Mouse (Mus musculus) neural tube, embryonic 15.5 days (tissue): Measurements from ENCODE around the gene St3gal3. TPM values are rescaled to one million over a fixed set of nuclear protein-coding genes. Genes with fewer than 3 reads are reported as not detected.
A peak's percentile ranks its signal among the peaks of the same experiment; 100 is the strongest.

Experiments
- ATAC-seq: fragments of 200-750 bp; cut with Nextera tagmentation; 2 replicates; pipeline ENCODE4 v1.8.0; 2017; ENCODE audit warnings: mild to moderate bottlenecking, moderate TSS enrichment, moderate library complexity; ENCODE audit not compliant: low FRiP score
- H3K27ac ChIP-seq: fragments of 300-500 bp; sonication (generic); replicated peaks from 2 replicates; pipeline ENCODE4 v1.5.1; 2015; ENCODE audit warnings: mild to moderate bottlenecking, inconsistent platforms
- H3K27me3 ChIP-seq: fragments of 300-500 bp; sonication (generic); replicated peaks from 2 replicates; pipeline ENCODE4 v1.6.1; 2015; ENCODE audit warnings: inconsistent platforms
- H3K36me3 ChIP-seq: fragments of 300-500 bp; sonication (generic); 2 replicates; pipeline ENCODE4 v1.6.1; 2015; ENCODE audit warnings: inconsistent platforms
- H3K4me1 ChIP-seq: fragments of 300-500 bp; sonication (generic); 2 replicates; pipeline ENCODE4 v1.6.1; 2015; ENCODE audit warnings: inconsistent platforms
- H3K4me2 ChIP-seq: fragments of 300-500 bp; sonication (generic); 2 replicates; pipeline ENCODE4 v1.6.1; 2015; ENCODE audit warnings: inconsistent platforms, mild to moderate bottlenecking, moderate library complexity
- H3K4me3 ChIP-seq: fragments of 300-500 bp; sonication (generic); replicated peaks from 2 replicates; pipeline ENCODE4 v1.5.1; 2015; ENCODE audit warnings: mild to moderate bottlenecking, inconsistent platforms
- H3K9ac ChIP-seq: fragments of 300-500 bp; sonication (generic); replicated peaks from 2 replicates; pipeline ENCODE4 v1.6.1; 2015; ENCODE audit warnings: mild to moderate bottlenecking, inconsistent platforms
- H3K9me3 ChIP-seq: fragments of 300-500 bp; sonication (generic); replicated peaks from 2 replicates; pipeline ENCODE4 v1.6.1; 2016; ENCODE audit warnings: inconsistent platforms
- WGBS: fragments of 180-500 bp; shearing (Covaris S2); methylation state at CpG from one replicate; pipeline ENCODE4 v1.1.7; 2015; ENCODE audit warnings: mixed read lengths; 5-methylcytosine and 5-hydroxymethylcytosine counted together
- polyA plus RNA-seq: library from polyadenylated mRNA; unstranded; fragments of >200 nt; fragmentation: Nextera tagmentation; extraction: Ambion mirVana; gene quantifications from 2 replicates; pipeline ENCODE4 v1.2.1, GENCODE M21; 2015

Gene St3gal3
- polyA plus RNA-seq, 1 experiment from 2014 or later: 18.3 TPM

DNA sequence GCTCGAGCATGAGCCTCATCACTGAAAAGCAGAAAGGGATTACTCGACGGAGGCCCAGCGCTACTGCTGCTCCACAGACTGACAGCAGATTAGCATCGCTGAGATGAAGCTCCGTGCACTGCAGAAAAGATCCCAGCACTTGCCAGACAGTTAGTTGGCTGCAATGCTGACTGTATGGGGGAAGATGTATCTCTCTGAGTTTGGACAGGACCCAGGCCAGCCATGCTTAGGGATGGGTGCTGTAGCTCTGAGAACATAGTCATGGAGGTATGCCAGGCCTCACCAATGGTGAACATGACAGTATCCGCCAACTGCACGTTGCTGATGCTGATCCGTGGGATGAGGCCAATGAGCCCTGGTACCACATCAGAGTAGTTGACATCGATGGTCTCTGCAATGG lies 230.6 kb downstream of the St3gal3 start:
- H3K4me3 ChIP-seq: no peak overlapping the region
- H3K27ac ChIP-seq: no peak overlapping the region
- no peak overlapping the region for H3K9ac ChIP-seq
- WGBS: 92% methylated on average over 10 of the region's 10 CpGs
- H3K4me2 ChIP-seq: no peak overlapping the region
- no peaks in the 10 kb centered on the region for H3K27me3 ChIP-seq
- no peaks in the 10 kb centered on the region for H3K9me3 ChIP-seq
- H3K4me1 ChIP-seq: peaks cover 20% of the 10 kb centered on the region
- peaks cover 70% of the 10 kb centered on the region for H3K36me3 ChIP-seq
- ATAC-seq: no peak

DNA sequence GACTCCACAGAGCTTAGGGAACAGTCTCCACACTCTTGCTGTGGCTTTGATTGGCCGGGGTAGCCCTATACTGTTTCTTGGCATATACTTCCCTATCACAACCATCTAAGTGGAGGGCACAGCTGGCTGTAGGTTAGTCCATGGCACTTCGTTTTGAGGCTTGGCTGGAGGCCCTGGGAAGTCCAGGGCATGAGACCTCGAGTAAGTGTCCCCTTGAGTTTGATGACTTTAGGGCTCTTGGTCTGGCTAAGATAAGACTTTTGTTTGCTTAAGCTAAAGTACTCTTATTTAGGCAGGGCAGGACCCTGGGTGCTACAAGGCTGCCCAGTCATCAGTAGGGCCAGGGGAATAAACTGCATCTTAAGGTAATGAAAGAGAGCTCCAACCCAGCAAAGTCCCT lies 236.6 kb downstream of the St3gal3 start:
- H3K27me3 ChIP-seq: no peaks in the 10 kb centered on the region
- H3K9me3 ChIP-seq: no peaks in the 10 kb centered on the region
- no peaks in the 10 kb centered on the region for H3K4me1 ChIP-seq
- WGBS: 93% methylated on average over 3 of the region's 3 CpGs
- H3K27ac ChIP-seq: no peak overlapping the region
- H3K4me2 ChIP-seq: no peak overlapping the region
- ATAC-seq: no peak
- H3K36me3 ChIP-seq: peaks cover 92% of the 10 kb centered on the region
- H3K4me3 ChIP-seq: no peak overlapping the region
- no peak overlapping the region for H3K9ac ChIP-seq

DNA sequence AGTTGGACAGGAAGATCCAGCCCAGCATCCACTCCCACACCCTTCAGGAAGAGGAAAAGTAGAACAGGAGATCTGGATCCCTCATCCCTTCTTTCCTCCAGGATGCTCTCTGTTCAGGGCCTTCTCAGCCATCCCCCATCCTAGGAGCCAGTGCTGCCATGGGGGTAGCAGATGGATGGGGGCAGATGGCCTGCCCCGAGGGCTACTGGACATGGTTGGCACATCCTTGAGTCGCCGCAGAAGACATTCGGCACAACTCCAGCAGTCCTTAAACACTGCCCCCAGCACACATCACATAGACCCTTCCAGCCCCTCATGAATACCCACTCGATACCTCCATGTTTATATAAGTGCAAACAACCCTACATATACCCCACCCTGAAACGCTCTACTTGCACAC lies 238.7 kb downstream of the St3gal3 start:
- Histone ChIP-seq H3K27me3 (no peaks in the 10 kb centered on the region), H3K27ac (no peak overlapping the region), H3K4me1 (peaks cover 10% of the 10 kb centered on the region), H3K9ac (no peak overlapping the region), H3K36me3 (peaks cover 71% of the 10 kb centered on the region), H3K9me3 (no peaks in the 10 kb centered on the region), H3K4me3 (no peak overlapping the region), H3K4me2 (no peak overlapping the region)
- WGBS: 94% methylated on average over 6 of the region's 6 CpGs
- ATAC-seq: no peak

DNA sequence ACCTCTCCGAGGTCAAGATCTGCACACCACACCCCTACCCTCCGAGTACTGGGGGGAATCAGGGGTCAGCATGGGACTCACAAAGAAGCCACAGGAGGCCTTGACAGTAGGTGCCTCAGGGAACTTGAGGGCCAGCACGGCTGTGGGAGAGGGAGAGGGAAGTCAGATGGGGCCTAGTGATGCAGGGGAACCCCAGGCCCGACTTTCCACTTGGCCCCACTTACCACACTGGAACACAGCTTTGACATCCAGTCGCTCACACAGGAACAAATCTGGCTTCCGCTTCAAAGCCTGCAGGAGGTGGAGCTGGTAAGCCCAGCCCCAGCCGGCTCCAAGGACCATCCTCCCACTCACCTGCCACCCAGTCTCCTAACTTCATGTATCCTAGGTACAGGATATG lies 239.4 kb downstream of the St3gal3 start:
- Histone ChIP-seq H3K27me3 (no peaks in the 10 kb centered on the region), H3K4me2 (no peak overlapping the region), H3K36me3 (peaks cover 64% of the 10 kb centered on the region), H3K9ac (no peak overlapping the region), H3K27ac (no peak overlapping the region), H3K4me1 (peaks cover 17% of the 10 kb centered on the region), H3K4me3 (no peak overlapping the region), H3K9me3 (no peaks in the 10 kb centered on the region)
- 82% methylated on average over 7 of the region's 7 CpGs for WGBS
- ATAC-seq: no peak

DNA sequence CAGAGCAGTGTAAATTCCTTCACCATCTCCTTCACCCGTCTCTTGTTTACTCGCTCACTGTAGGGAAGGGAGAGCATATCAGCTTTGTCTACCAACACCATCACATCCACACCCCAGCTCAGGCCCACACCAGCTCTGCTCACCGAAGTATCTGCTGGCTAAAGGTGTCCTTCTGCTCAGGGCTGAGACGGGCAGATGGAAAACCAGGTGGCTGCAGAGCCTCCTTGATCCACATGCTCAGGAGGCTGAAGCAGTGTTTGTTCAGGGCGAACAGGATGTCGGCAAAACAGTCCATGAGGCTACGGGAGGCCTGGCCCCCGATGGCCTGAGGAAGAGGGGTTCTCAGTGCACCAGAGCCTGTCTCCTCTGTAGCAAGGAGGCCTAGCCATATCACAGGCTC lies 240.1 kb downstream of the St3gal3 start:
- Histone ChIP-seq H3K4me3 (no peak overlapping the region), H3K36me3 (peaks cover 63% of the 10 kb centered on the region), H3K27ac (no peak overlapping the region), H3K27me3 (no peaks in the 10 kb centered on the region), H3K4me1 (peaks cover 19% of the 10 kb centered on the region), H3K4me2 (no peak overlapping the region), H3K9ac (no peak overlapping the region), H3K9me3 (no peaks in the 10 kb centered on the region)
- WGBS: 96% methylated on average over 8 of the region's 8 CpGs
- ATAC-seq: no peak

DNA sequence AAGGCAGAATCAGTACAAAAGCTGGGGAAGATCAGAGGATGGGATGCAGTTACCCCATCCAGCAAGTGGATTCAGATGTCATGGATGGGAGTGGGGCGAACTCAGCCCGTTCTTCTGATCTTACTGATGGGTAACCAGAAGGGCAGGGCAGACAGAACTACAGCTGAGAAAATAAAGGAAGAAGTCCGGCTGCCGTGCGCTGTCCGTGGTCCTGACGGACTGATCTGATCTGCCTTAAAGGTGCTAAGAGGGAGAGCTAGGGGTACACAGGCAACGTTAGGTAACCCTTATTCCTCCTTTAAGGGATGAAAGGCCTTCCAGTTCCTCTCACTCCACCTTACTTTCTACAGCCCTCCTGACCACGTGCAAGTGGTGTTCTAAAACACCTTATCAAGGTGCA lies 241.3 kb downstream of the St3gal3 start:
- Histone ChIP-seq H3K9ac (no peak overlapping the region), H3K4me1 (peaks cover 19% of the 10 kb centered on the region), H3K4me2 (no peak overlapping the region), H3K27ac (no peak overlapping the region), H3K9me3 (no peaks in the 10 kb centered on the region), H3K4me3 (no peak overlapping the region), H3K36me3 (peaks cover 57% of the 10 kb centered on the region), H3K27me3 (no peaks in the 10 kb centered on the region)
- 31% methylated on average over 9 of the region's 9 CpGs for WGBS
- no peak for ATAC-seq

DNA sequence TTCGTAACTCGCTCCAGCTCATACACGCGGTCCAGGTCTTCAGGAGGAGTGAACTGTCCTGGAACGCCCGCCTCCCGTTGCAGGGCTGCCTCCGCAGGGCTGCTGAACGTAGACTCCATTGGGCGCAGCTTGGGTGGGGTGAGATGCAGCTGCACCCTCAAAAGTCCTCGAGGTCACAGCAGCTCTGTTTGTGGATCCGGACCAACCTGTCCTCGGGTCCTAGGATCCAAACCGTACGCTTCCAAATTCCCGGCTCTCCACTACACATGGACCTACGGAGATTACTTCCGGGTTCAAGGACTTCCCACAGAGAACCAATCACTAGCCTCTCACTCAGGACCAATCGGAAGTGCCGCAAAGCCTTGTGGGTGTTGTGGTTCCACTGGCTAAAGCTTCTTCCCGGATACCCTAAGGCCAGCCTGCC lies 243.0 kb downstream of the St3gal3 start, which contains the start of gene Dph2:
Gene Dph2, minus strand, starts transcription at position 295 of the 424 bp plus-strand sequence.
- H3K4me1 ChIP-seq: peaks cover 24% of the 10 kb centered on the region
- no peaks in the 10 kb centered on the region for H3K9me3 ChIP-seq
- peak within 1 kb of the TSS; percentile 55 for H3K9ac ChIP-seq
- peak within 1 kb of the TSS; percentile 76 for H3K4me3 ChIP-seq
- peak within 1 kb of the TSS; percentile 96 for H3K4me2 ChIP-seq
- no peaks in the 10 kb centered on the region for H3K27me3 ChIP-seq
- whole genome bisulfite sequencing: 0% methylated on average over 21 of the region's 21 CpGs
- ATAC-seq: peak; percentile 87
- H3K27ac ChIP-seq: 0 out of 2 replicates have a peak within 1 kb of the TSS, but pooled peaks have one; percentile 15
- H3K36me3 ChIP-seq: peaks cover 44% of the 10 kb centered on the region

DNA sequence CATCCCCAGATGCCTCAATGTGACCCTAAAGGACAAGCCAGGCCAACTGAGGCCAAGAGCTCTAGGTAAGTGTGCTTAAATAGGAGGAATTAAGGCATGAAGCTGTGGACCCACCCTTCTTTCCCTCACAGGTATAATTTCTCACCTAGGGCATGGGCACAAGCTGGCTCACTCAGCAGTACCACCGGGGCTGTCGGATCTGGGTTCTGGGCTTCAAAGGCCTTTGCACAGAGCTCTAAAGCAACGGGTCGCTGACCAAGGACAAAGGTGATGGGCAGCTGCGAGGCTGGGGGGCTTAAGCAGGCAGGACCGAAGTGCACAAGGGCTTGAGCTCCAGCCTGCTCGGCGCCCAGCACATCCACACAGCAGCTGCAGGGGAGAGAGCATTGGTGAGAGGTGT lies 244.0 kb downstream of the St3gal3 start:
- Histone ChIP-seq H3K9me3 (no peaks in the 10 kb centered on the region), H3K27me3 (no peaks in the 10 kb centered on the region), H3K4me2 (peak overlapping the region; percentile 96), H3K4me1 (peaks cover 34% of the 10 kb centered on the region), H3K9ac (no peak overlapping the region), H3K27ac (no peak overlapping the region), H3K4me3 (peak overlapping the region; percentile 76), H3K36me3 (peaks cover 34% of the 10 kb centered on the region)
- no peak for ATAC-seq
- 81% methylated on average over 8 of the region's 8 CpGs for WGBS

DNA sequence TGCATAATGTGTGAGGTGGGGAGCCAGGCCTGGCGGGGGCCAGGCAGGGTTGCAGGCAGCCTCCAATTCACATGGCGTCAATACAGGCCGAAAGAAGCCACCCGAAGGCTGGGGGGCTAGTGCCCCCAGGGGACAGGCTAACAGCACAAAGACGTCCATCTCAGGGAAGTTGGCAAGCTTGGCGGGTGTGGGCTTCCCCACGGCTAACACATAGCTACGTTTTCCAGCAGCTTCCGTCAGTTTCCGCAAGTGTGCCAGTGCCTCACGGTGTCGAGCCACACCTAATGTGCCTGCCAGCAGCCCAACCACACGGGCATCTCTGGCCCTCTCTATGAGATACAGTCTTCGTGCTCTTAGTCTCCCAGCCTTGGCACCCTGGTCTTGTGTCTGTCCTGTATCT lies 244.7 kb downstream of the St3gal3 start:
- peaks cover 41% of the 10 kb centered on the region for H3K4me1 ChIP-seq
- no peak overlapping the region for H3K4me3 ChIP-seq
- no peak for ATAC-seq
- 96% methylated on average over 14 of the region's 14 CpGs for WGBS
- H3K9ac ChIP-seq: no peak overlapping the region
- no peak overlapping the region for H3K27ac ChIP-seq
- no peaks in the 10 kb centered on the region for H3K9me3 ChIP-seq
- H3K4me2 ChIP-seq: no peak overlapping the region; the same call in 1 of the 2 replicates
- H3K27me3 ChIP-seq: no peaks in the 10 kb centered on the region
- peaks cover 33% of the 10 kb centered on the region for H3K36me3 ChIP-seq

DNA sequence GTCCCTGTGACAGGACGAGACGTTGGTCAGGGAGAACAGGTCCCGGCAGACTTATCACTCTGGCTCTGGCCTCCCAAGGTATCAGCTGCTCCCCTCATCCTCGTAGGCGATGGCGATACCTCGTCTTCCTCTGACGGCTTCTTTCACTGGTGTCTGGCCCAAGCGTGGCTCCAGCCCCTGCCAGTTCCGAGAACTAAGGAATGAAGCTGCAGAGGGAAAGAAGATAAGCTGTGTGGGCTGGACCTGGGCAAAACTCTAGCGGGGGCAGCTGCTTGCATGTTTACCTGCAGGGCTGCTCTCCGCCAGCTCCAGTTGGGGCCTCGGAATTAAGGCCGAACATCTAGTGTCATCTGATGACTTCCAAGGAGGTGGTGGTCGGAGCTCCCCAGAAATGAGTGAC lies 245.2 kb downstream of the St3gal3 start:
- WGBS: 91% methylated on average over 15 of the region's 15 CpGs

DNA sequence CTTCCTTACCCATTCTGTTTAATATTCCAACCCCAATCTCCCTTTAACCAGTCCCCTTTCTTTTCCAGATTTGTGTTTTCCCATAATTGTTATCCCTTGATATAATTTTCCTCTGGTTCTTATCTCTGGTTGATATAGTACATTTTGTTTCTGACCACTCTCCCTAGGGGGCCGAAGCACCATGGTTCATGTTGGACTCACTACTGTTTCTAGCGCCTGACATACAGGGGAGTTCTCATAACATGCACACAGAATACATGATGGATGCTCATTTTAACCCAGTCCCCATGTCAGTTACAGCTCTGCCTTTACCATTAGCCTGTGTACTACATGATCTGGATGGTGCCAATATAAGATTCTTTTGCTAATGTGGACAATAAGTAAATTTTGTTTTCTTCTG lies 246.8 kb downstream of the St3gal3 start:
- peaks cover 58% of the 10 kb centered on the region for H3K4me1 ChIP-seq
- ATAC-seq: no peak
- 73% methylated on average over 2 of the region's 2 CpGs for WGBS

More for the DNA sequence above, 245.2 kb downstream of the St3gal3 start:
- H3K27me3 ChIP-seq: no peaks in the 10 kb centered on the region
- no peaks in the 10 kb centered on the region for H3K9me3 ChIP-seq
- H3K36me3 ChIP-seq: peaks cover 33% of the 10 kb centered on the region
- no peak overlapping the region for H3K27ac ChIP-seq
- no peak overlapping the region for H3K4me3 ChIP-seq
- ATAC-seq: no peak
- H3K4me2 ChIP-seq: no peak overlapping the region
- peaks cover 47% of the 10 kb centered on the region for H3K4me1 ChIP-seq
- no peak overlapping the region for H3K9ac ChIP-seq

DNA sequence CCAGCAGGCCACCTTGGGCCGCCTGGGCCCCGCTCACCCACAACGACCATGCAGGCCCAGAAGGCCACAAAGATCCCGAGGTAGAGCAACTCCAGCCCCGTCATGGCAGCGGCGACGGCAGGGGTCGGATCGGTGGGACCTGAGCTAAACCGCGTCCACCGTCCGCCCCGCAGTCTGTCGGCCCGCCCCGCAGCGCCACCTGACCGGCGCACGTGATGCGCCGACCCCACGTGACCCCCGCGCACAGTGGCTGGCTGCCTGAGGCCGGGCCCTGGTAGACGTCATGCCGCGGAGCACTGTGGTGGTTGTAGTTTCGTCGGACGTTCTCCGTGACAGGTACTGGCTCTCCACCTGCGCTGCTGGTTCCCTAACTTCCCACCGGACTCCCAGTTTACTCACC lies 247.6 kb downstream of the St3gal3 start, which contains the start of gene Atp6v0b:
Gene Atp6v0b, minus strand, starts transcription at position 201 of the 400 bp plus-strand sequence.
- ATAC-seq: peak; percentile 87
- WGBS: under 1% methylated on average over 37 of the region's 37 CpGs
- peak within 1 kb of the TSS; percentile 82 for H3K4me2 ChIP-seq
- peak within 1 kb of the TSS; percentile 76 for H3K27ac ChIP-seq
- H3K4me1 ChIP-seq: peaks cover 63% of the 10 kb centered on the region
- no peaks in the 10 kb centered on the region for H3K27me3 ChIP-seq
- H3K9ac ChIP-seq: peak within 1 kb of the TSS; percentile 99
- H3K36me3 ChIP-seq: peaks cover 29% of the 10 kb centered on the region
- no peaks in the 10 kb centered on the region for H3K9me3 ChIP-seq
- H3K4me3 ChIP-seq: peak within 1 kb of the TSS; percentile 99

More for the DNA sequence above, 246.8 kb downstream of the St3gal3 start:
- Histone ChIP-seq H3K36me3 (peaks cover 29% of the 10 kb centered on the region), H3K27ac (no peak overlapping the region), H3K9ac (peak overlapping the region; percentile 53), H3K4me2 (peak overlapping the region; percentile 82), H3K4me3 (peak overlapping the region; percentile 99; the same call in 1 of the 2 replicates), H3K9me3 (no peaks in the 10 kb centered on the region), H3K27me3 (no peaks in the 10 kb centered on the region)
